Mouse (Mus musculus): ENCODE results near the gene Fbxw8. TPM values are rescaled to one million over a fixed set of nuclear protein-coding genes. Genes with fewer than 3 reads are reported as not detected.

Fbxw8 gene
- polyA plus RNA-seq, 1 experiment from 2014 or later = 10.8 TPM

DNA sequence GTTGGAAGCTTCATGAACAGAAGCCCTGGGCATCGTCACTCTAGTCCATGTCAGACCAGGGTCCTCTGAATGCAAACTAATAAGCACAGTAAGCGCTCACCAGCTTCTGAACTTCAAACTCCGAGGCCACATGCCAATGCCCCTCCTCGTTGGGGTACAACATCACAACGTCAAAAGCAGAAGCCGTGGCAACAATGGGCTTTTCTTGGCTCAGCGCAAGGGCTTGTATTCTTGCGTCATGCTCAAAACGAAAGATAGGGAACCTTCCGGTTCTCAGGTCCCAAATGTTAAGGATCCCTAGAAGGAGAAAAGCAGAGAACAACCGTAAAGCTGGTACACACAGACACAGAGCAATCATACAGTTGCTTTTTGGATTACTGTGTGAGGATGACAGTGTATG, 59.8 kb downstream of the Fbxw8 start:
- TF ChIP-seq CTCF (IDR thresholded peaks at IDR 0.05; ENCODE audit: low read depth) = no peak
- Histone ChIP-seq H3K4me2 (replicated peaks; ENCODE audit: low read depth) (no peak overlapping the region), H3K4me1 (replicated peaks; ENCODE audit: control insufficient read depth, insufficient read depth, low read length) (no peaks in the 10 kb centered on the region), H3K27me3 (replicated peaks; ENCODE audit: control insufficient read depth, insufficient read depth, low read length) (no peaks in the 10 kb centered on the region), H3K9me3 (ENCODE audit: control insufficient read depth) (no peaks in the 10 kb centered on the region), H3K27ac (ENCODE audit: low read depth, low read length) (no peak overlapping the region), H3K9ac (ENCODE audit: low read depth, low read length) (no peak overlapping the region), H3K36me3 (ENCODE audit: control insufficient read depth, insufficient read depth) (peaks cover 44% of the 10 kb centered on the region), H3K4me3 (ENCODE audit: low read depth, low read length) (no peak overlapping the region)
- 88% methylated on average over 11 of the region's 11 CpGs for WGBS
- no peak for ATAC-seq

GRCm38 (mm10) chr5:118093321-118094035, 61.8 kb downstream of the Fbxw8 start:
- no peaks in the 10 kb centered on the region for H3K9me3 ChIP-seq (ENCODE audit: control insufficient read depth)
- no peak overlapping the region for H3K9ac ChIP-seq (ENCODE audit: low read depth, low read length)
- H3K4me2 ChIP-seq (replicated peaks; ENCODE audit: low read depth) = no peak overlapping the region
- WGBS = 79% methylated on average over 11 of the region's 11 CpGs
- TF ChIP-seq CTCF (IDR thresholded peaks at IDR 0.05; ENCODE audit: low read depth) = peak; percentile 37
- H3K36me3 ChIP-seq (ENCODE audit: control insufficient read depth, insufficient read depth) = peaks cover 50% of the 10 kb centered on the region
- no peak for ATAC-seq
- H3K27me3 ChIP-seq (replicated peaks; ENCODE audit: control insufficient read depth, insufficient read depth, low read length) = no peaks in the 10 kb centered on the region
- no peak overlapping the region for H3K4me3 ChIP-seq (ENCODE audit: low read depth, low read length)
- no peak overlapping the region for H3K27ac ChIP-seq (ENCODE audit: low read depth, low read length)
- no peaks in the 10 kb centered on the region for H3K4me1 ChIP-seq (replicated peaks; ENCODE audit: control insufficient read depth, insufficient read depth, low read length)

DNA sequence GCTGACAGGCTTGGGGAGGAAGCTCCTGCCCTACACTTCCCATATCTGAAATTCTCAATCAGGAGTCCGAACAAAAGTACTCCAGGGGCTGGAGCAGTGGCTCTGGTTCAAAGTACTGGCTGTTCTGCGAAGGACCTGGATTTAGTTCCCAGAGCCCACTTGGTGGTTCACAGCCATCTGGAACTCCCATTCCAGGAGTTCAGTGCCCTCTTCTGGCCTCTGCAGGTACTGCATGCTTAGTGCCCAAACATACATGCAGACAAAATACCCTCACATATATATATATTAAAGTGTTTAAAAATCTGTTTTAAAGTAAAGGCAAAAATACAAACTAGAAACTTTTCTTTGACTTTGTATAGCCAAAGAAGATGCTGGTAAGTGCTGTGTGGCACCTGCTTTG, 64.4 kb downstream of the Fbxw8 start:
- peaks cover 50% of the 10 kb centered on the region for H3K36me3 ChIP-seq (ENCODE audit: control insufficient read depth, insufficient read depth)
- H3K9ac ChIP-seq (ENCODE audit: low read depth, low read length) = no peak overlapping the region
- H3K4me1 ChIP-seq (replicated peaks; ENCODE audit: control insufficient read depth, insufficient read depth, low read length) = no peaks in the 10 kb centered on the region
- H3K9me3 ChIP-seq (ENCODE audit: control insufficient read depth) = no peaks in the 10 kb centered on the region
- H3K4me2 ChIP-seq (replicated peaks; ENCODE audit: low read depth) = no peak overlapping the region
- no peak overlapping the region for H3K4me3 ChIP-seq (ENCODE audit: low read depth, low read length)
- H3K27ac ChIP-seq (ENCODE audit: low read depth, low read length) = no peak overlapping the region
- ATAC-seq = no peak
- 100% methylated on average over 2 of the region's 2 CpGs for WGBS
- H3K27me3 ChIP-seq (replicated peaks; ENCODE audit: control insufficient read depth, insufficient read depth, low read length) = no peaks in the 10 kb centered on the region
- TF ChIP-seq CTCF (IDR thresholded peaks at IDR 0.05; ENCODE audit: low read depth) = peak; percentile 57

DNA sequence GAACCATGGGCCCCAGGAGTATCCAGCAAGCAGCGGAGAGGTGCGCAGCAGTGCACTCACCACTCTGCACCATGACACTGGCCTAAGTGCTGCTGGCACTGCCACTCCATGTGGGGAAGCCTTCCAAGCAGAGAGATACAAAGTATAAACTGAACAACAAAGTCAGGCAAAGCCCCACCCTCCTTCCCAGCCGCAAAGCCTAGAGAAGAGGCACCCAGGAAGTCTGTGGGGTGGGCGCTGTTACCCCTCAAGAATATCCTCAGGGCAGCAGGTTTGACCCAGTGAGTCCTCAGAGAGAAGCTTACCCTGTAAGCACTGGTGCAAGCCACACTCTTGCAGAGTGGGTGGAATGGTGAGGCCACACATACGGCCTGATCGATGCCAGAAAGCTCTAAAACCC, 65.2 kb downstream of the Fbxw8 start:
- H3K9me3 ChIP-seq (ENCODE audit: control insufficient read depth) = no peaks in the 10 kb centered on the region
- no peak overlapping the region for H3K9ac ChIP-seq (ENCODE audit: low read depth, low read length)
- H3K4me2 ChIP-seq (replicated peaks; ENCODE audit: low read depth) = no peak overlapping the region
- no peaks in the 10 kb centered on the region for H3K27me3 ChIP-seq (replicated peaks; ENCODE audit: control insufficient read depth, insufficient read depth, low read length)
- H3K36me3 ChIP-seq (ENCODE audit: control insufficient read depth, insufficient read depth) = peaks cover 43% of the 10 kb centered on the region
- ATAC-seq = no peak
- no peak overlapping the region for H3K4me3 ChIP-seq (ENCODE audit: low read depth, low read length)
- no peak overlapping the region for H3K27ac ChIP-seq (ENCODE audit: low read depth, low read length)
- 96% methylated on average over 6 of the region's 6 CpGs for WGBS
- H3K4me1 ChIP-seq (replicated peaks; ENCODE audit: control insufficient read depth, insufficient read depth, low read length) = no peaks in the 10 kb centered on the region
- no peak for TF ChIP-seq CTCF (IDR thresholded peaks at IDR 0.05; ENCODE audit: low read depth)

DNA sequence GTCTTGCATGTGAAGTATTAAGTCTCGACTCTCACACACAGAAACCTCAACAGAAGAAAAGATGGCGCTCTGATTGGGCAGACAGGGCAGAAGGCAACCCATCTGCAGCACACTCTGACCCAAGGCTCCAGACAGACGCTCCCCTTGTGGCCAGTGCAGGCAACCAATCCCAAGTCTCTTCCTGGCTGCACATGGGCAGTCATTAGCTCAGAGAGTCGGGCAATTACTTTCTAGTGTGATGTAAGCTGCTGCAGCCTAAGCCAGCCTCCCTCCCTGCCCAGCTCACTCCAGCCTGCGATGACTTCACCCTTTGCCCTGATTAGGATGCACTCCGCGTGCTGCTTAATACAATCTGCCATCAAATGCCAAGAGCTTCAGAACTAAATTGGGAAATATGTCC, 66.2 kb downstream of the Fbxw8 start:
- WGBS = 56% methylated on average over 7 of the region's 7 CpGs
- peaks cover 34% of the 10 kb centered on the region for H3K36me3 ChIP-seq (ENCODE audit: control insufficient read depth, insufficient read depth)
- H3K4me2 ChIP-seq (replicated peaks; ENCODE audit: low read depth) = no peak overlapping the region
- H3K27ac ChIP-seq (ENCODE audit: low read depth, low read length) = no peak overlapping the region
- H3K4me1 ChIP-seq (replicated peaks; ENCODE audit: control insufficient read depth, insufficient read depth, low read length) = no peaks in the 10 kb centered on the region
- ATAC-seq = peak; percentile 39
- no peaks in the 10 kb centered on the region for H3K27me3 ChIP-seq (replicated peaks; ENCODE audit: control insufficient read depth, insufficient read depth, low read length)
- H3K9me3 ChIP-seq (ENCODE audit: control insufficient read depth) = no peaks in the 10 kb centered on the region
- TF ChIP-seq CTCF (IDR thresholded peaks at IDR 0.05; ENCODE audit: low read depth) = peak; percentile 38
- no peak overlapping the region for H3K4me3 ChIP-seq (ENCODE audit: low read depth, low read length)
- no peak overlapping the region for H3K9ac ChIP-seq (ENCODE audit: low read depth, low read length)

DNA sequence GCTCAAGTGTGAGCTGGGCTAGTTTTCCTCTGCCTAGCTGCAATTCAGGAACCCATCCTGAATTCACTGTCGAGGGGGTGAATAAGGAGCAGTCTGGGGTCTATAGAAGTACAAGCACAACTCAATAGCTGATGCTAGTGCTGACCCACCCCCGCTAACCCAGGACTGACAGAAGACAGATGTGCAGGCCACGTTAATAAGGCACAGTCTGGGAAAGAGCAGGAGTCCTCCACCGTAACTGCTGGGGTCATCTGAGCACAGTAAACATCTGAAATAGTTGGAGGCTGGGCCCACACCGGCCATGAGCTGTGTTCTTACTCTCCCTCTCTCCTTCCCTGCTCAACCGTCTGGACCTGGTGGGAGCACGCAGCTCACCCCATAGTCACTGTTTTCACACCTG, 68.3 kb downstream of the Fbxw8 start:
- H3K27ac ChIP-seq (ENCODE audit: low read depth, low read length) = no peak overlapping the region
- H3K4me2 ChIP-seq (replicated peaks; ENCODE audit: low read depth) = no peak overlapping the region
- H3K4me1 ChIP-seq (replicated peaks; ENCODE audit: control insufficient read depth, insufficient read depth, low read length) = no peaks in the 10 kb centered on the region
- no peak overlapping the region for H3K4me3 ChIP-seq (ENCODE audit: low read depth, low read length)
- no peaks in the 10 kb centered on the region for H3K9me3 ChIP-seq (ENCODE audit: control insufficient read depth)
- 67% methylated on average over 7 of the region's 7 CpGs for WGBS
- peaks cover 21% of the 10 kb centered on the region for H3K36me3 ChIP-seq (ENCODE audit: control insufficient read depth, insufficient read depth)
- no peak for TF ChIP-seq CTCF (IDR thresholded peaks at IDR 0.05; ENCODE audit: low read depth)
- ATAC-seq = no peak
- no peaks in the 10 kb centered on the region for H3K27me3 ChIP-seq (replicated peaks; ENCODE audit: control insufficient read depth, insufficient read depth, low read length)
- H3K9ac ChIP-seq (ENCODE audit: low read depth, low read length) = no peak overlapping the region

Data from intestine, postnatal 0 days (tissue).